Mouse (Mus musculus) spleen, postnatal 10 days (tissue): Measurements from ENCODE around the gene Scrt2.
A peak's percentile ranks its signal among the peaks of the same experiment; 100 is the strongest.

Source experiments
- DNase-seq, 2 experiments: peaks; one replicate each; pipeline ENCODE4 v3.0.0; 2021 to 2022; ENCODE audit warnings: low spot score in 2 of 2

Scrt2 gene

DNA sequence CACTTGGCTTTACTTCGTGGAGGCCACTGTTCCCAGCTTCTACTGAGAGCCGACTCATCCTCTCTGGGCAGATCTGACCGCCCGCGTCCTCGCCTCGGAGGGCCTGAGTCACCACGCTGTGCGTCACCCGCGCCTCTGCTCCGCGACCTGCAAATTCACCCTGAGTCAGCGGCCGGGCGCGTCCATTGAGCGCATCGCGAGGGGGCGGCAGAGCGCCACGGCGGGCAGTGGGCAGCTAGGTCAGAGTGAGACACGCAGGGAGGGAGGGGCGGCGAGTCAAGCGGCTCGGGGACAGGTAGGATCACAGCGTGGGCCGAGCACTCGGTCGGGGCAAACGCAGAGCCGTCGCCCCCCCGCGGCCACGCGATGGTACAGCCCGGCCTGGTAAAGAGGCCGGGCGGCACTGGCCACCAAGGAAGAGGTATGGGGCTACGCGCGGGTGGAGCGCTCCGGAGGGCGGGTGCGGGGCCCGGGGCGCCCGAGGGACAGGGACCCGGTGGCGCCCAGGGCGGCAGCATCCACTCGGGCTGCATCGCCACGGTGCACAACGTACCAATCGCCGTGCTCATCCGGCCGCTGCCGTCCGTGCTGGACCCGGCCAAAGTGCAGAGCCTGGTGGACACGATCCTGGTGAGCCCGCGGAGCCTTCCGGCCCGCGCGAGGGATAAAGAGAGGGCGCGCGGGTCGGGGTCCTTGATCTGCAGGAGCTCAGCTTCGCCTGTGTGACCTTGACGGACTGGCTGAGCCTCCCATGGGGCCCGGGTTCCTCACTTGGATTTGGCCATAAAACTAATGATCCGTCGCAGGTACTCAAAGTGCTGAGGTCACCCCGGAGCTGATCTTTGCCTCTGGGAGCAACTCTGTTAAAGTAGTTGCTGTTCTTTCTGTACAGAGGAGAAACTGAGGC lies 24.2 kb downstream of the Scrt2 start, which contains the start of gene Srxn1:
TSS of gene Srxn1 (plus strand) at position 199 of the 907 bp plus-strand sequence.
- DNase-seq: peak; percentile 89

DNA sequence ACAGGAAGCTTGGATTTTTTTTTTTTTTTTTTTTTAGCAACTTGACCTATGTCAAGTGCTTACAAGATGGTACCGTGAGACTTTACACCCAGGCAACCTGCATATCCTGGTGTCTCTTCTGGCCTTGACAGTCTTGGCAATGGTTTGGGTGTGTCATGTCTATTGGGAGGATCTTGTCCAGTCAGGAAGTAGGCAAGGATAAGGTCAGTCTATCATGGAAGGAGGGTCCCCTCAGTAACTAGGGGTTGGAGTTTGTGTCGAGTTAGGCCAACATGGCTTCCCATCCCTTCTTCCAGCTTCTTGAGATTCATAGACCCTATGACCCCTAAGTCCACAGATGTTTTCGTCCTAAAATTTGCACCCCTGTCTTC lies 24.9 kb downstream of the Scrt2 start:
- no peak for DNase-seq

DNA sequence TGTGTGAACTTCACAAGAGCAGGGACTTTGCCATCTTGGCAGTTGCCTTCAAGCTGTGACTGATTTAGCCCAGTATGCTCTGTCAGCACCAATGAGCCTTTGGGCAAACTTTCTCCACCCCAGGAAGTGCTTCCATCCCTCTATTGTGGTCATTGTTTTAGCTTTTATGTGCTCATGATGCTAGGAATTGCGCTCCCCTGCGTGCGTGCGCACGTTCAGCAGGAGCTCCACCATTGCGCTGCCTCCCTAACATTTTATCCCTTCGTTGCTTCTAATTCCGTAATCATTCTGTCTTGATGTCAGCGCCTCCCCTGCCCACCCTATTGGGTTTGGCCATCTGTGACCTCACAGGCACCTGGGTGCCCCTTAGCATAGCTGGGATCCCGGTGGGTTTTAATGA lies 25.3 kb downstream of the Scrt2 start:
- DNase-seq: no peak

DNA sequence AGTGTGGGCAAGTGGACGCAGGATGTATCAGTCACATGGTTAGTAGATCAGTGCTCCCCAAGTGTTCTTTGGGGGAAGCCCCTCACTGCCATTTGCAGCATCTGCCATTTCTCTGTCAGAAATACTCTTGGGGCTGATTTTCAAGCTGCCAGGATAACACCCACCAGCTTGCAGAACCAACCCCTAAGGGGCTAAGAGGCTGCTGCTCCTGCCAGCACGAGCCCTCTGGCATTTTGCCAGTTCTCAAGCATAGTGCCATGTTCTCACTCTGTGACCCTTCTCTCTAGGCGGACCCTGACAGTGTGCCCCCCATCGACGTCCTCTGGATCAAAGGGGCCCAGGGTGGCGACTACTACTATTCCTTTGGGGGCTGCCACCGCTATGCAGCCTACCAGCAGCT lies 27.4 kb downstream of the Scrt2 start:
- no peak for DNase-seq

DNA sequence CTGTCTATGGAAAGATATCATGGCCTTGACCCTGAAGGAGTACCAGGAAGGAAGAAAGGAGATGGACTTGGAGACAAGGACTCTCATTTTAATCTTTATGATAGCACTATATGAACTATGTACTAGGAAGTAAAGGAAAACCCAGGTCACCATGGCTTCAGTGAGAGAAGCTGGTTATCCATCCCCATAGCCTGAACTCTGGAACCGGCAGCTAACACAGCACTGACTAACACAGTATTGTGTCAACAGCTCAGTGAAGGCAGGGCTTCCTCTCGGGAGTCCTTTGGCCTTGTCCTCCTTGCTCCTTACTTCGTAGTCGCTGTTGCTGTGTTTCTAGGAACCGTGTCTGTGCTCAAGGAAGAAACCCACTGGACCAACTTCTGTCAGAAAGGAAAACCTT lies 28.1 kb downstream of the Scrt2 start:
- no peak for DNase-seq

DNA sequence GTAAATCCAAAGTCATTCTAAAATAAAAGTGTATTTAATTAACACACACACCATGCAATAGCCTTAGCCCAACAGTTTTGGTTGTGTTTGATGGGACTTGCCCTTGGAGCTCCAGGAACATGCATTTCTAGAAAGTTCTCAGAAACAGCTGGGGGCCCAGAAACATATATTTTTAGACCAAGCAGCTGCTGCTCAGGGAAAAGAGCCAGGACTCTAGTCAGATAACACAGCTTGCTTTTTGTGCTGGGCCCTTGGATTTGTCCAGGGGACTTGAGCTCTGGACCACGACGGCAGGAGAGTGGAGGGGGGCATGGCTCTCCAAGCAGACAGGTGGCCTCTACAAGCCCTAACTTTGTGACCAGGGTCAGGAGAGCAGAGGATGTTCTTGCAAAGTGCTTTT lies 30.0 kb downstream of the Scrt2 start:
- DNase-seq: no peak

DNA sequence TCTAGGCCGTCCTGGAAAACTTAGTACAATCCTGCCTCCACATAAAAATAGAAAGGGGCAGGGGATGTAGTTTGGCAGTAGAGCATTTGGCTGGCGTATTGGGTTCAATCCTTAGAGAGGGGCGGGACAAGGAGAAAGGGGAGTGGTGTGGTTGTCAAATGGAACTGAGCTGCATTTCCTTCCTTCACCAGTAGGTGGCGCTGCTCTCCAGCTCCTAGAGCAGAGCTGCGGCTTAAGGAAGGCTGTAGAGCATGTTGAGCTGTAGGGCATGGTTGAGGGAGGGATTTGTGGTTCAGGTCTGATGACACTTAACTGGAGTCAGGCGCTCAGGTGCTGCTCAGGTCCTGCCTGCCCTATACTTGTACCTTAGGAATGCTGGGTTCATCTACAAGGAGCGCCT lies 30.6 kb downstream of the Scrt2 start:
- peak; percentile 91 to 92 for DNase-seq

DNA sequence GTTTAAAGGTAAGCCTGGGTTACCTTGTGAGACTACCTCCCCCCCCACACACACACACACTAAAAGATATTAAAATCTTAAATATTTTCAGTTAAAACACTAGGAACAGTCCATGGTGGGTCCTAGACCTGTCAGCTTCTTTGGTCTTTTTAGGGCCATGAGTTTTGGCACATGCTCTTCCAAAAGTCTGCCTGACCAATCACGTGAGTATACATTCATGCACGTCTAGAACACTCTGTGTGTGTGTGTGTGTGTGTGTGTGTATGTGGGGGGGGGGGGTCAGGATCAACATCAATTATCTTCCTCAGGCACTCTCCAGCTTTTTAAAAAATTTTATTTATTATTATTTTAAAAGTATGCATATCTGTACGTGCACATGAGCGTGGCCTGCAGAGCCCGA lies 31.2 kb downstream of the Scrt2 start:
- no peak for DNase-seq

DNA sequence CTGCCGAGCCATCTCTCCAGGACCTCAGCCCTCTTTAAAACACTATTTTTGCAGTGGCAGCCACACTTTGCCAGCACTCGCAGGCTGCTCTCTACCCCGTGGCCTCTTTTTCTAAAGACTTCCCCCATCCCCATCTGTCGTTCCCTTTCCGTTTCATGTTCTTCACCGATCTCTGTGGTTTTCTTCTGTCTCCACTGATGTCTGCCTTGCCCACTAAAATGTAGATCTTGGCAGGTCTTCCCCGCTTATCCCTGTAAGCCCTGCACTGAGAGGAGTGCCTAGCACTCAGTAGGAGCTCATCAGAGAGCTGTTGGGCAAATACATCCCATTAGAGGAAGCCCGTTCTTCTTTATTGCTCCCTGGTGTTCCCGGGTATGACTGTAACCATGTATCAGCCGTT lies 31.6 kb downstream of the Scrt2 start:
- no peak for DNase-seq

DNA sequence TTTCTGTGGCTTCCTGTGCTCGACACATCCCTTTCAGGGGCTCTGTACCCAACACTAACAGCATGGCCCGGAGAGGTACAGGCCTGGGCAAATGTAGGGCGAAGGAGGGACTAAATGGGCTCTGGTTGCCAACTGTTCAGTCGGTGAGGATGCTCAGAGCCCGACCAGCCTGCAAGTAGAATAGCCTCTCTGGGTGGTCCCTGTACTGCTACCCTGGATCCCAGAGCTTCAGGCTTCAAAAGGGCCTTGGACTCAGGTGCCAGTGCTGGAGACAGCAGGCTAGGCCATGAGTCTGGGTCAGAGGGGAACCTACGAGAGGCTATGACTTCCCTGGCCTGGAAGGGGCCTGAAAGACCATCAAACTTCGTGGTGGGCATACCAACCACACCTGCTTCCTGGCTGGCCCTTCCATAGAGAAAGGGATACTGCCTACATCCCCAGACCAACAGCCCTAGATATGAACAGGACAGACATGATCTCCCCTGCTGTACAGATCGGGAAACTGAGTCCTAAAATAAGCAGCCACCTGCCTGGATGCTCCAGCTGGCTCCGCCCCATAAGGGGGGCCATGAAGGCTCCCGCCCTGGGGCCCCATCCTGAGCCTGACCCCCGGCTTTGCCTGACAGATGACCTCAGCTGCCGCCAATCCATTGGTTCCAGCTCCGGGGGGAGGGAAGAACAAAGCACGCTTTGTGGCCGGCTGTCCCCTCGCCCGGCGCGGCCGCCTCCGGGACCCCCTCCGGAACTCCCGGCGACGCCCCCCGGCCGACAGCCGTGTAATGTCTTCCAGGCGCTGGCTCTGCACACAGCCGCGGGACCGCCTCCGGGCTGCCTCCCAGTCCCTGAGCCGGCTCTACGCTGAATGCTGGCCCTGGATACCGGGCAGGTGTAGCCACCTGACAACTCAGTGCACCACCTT lies 33.0 kb downstream of the Scrt2 start:
- no peak for DNase-seq

DNA sequence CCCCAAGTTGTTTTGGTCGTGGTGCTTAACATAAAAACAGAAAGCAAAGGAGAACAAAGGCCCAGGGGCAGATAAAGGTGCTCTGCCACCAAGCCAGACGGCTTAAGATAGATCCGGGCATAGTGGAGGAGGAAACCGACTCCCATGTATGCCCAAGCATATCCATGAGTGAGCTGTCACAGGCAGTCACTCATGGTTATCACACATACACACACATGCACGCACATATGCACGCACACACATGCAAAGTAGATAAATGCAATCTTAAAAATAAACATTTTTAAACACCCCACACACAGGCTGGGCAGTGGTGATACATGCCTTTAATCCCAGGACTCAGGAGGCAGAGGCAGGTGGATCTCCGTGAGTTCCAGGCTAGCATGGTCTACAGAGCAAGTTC lies 36.4 kb downstream of the Scrt2 start:
- no peak for DNase-seq

DNA sequence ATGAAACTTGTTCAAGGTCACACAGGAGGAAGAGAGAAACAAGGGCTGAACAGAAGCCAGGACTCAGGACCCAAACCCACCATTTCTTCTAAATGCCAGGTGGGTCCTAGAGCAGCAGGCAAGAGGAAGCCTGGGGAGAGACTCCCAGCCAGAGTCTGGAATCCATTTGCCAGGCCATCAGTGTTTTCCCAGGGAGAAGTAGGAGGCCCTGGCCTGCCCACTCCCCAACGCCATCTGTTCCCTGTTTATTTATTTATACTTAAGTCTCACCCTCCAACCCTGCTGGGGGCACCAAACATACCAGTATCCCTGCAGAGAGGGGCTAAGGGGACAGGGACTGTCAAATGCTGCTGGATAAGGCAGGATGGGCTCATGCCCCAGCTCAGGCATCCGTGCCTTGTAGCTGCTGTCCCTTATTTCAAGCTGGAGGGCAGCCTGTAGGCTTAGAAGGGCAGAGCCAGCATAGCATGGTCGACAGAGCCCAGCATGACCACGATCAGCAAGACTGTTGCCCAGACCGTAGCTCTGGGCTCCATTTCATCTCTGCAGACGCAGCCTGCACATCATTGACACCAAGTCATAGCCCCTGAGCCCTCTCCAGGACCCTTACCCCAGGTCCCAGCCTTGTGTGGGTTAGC lies 38.0 kb downstream of the Scrt2 start:
- DNase-seq: no peak

DNA sequence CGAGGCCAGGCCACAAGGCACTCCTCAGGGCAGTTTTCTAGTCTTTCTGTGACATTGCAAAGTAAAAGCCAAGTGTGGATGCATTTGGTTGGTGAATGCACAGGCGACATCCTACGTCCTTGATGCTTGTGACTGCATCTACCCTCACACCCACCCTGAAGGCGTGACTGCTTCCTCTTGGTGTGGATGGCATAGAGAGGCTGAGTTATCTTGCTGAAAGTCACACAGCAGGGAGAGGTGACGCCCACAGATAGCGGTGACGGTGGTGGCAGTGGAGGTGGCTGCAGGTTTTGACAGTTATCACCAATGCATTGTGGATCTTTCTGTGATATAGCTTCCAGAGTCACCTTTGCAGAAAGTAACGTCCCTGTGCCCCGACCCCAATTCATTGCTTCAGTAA lies 41.6 kb downstream of the Scrt2 start:
- DNase-seq: peak in 1 of 2 experiments; percentile 55

DNA sequence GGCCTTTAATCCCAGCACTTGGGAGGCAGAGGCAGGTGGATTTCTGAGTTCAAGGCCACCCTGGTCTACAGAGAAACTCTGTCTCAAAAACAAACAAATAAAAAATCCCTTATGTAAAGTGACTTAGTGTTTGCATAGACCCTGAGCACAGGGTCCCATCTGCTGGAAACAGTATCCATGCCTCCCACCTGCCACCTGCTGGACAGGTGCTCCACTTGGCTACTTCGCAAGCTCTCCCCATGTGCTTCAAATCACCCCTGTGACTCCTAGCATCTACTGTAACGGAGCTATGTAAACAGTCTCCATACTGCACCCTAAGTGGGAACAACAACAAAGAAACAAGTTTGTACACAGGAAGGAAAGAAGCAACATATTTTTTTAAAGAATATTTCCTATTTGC lies 47.3 kb downstream of the Scrt2 start:
- DNase-seq: no peak

DNA sequence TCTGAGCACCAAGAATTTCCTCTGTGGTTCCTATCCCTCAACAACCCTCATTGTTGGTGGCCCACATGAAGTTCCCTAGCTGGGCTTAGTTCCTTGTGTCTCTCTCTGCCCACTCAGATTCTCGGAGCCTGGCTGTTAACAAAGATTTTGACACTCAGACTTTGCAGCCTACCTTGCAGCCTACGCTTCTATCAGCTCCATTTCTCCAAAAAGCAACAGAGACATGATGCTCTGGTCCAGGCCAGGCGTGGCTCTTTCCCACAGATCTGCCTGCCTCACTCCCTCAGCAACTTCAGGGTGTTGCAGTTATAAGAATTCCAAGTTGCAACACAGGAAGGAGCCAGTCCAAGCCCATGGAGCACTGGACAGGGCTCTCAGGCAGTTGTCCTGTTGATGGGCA lies 48.4 kb downstream of the Scrt2 start:
- DNase-seq: no peak

DNA sequence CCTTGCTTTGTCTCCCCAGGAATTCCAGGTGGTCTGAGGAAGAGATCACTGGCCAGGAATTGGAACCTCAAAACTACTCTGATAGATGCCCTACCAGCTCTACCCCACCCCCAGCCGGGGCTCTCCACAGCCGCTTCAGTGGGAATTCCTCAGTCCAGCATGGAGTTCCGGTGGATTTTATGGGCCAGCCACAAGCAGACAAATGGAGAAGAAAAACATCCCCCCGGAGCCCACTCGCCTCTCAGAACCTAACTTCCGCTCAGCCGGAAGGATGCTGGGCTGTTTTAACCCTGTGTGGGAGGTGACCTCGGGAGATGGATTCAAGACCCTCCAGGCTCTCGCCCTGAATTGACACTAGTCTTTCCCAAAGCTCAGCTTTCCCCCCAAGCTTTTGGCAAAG lies 50.7 kb downstream of the Scrt2 start:
- DNase-seq: no peak

DNA sequence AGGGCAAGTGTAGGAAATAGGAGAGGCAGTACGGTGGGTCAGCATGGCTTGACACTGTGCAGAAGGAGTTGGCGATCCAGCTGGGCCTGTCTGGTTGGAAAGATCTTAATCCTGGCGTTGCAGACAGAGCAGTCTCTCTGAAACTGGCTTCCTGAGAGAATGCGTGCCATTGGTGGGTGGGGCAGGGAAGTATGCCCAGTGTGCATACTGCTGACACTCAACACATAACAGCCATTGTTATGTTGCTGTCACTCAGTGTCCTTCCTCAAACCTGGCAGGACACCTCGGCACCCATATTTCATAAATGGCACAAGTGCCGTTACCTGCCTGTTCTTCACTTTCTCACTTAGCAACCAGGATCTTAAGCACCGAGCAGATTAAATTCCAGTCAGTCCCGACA lies 51.4 kb downstream of the Scrt2 start:
- DNase-seq: no peak

DNA sequence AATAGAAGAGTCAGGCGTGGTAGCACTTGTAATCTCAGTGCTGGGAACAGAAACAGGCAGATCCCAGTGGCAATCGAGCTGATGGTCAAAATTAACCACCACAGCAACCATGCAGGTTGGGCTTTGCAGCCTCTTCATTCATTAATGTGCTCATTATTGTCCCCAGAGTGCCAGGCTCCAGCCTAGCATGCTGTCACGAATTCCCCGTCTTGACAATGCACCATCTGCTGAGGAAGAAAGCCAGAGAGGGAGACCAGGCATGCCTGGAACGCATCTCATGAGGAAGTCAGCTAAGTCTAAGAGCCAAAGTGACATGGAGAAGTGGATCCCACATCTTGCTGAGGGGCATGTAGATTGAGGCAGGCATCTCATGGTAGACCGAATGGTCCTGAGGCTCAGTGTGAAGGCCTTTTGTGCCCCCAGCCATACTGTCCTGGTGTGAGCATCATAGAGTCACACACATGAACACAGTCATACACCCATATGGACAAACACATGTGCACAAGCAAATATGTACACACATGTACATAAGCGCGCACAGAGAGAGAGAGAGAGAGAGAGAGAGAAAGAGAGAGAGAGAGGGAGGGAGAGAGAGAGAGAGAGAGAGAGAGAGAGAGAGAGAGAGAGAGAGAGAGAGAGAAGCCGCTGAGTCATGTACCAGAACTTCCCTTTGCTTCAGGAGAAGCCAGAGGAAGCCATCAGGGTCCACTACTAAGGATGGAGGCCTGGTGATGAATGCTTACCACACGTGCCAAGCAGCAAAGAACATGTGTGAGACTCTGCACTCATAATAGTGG lies 58.1 kb downstream of the Scrt2 start:
- DNase-seq: no peak

DNA sequence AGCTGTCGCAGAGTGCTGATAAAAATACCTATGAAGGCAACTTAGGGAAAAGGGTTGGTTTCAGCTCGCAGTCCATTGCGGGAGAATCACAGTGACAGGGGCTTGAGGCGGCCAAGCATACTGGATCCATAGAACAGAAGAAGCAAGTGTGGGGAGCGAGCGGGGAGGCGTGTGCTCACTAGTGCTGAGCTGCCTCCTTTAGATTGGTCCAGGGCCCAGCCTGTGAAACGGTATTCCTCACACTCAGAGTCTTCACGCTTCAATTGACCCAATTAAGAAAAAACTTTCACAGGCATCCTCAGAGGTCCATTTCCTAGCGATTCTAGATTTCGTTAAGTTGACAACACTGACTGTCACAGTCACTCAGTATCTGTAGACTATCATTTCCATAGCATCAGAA lies 59.6 kb downstream of the Scrt2 start:
- no peak for DNase-seq

DNA sequence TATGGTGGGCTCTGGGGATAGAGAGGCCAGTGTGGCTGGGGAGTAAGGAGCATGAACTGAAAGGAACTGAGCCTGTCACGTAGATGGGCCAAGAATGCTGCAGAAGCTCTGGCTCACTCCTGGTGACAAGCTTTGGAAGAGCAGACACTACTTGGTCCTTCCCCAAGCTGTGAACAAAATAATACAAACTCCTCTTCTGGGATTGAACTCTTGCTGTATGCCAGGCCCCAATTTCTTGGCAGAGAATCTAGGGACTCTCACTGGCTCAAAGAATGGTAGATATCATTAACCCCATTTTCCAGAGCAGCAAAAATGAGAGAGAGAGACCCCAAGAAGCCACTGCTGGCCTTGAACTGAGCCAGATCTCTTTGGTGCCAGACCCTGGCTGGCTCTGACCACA lies 60.2 kb downstream of the Scrt2 start:
- no peak for DNase-seq

DNA sequence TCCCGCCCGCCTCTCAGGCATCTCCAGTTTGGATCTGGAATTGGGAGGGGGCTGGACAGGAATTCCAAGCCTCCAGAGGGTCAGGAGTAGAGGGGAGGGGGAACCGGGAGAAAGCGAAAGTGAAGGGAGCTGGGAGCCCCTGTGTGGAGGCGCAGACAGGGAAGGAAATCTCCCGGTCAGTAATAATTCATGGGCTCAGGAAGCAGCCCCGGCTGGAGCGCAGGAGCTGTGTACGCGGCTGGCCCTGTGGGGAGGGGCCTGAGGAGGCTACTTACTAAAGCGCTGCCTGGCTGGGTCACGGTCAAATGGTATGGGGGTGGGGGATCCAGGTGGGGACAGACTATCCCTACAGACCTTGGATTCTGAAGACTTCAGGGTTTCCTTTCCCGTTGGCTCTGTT lies 60.7 kb downstream of the Scrt2 start:
- no peak for DNase-seq

DNA sequence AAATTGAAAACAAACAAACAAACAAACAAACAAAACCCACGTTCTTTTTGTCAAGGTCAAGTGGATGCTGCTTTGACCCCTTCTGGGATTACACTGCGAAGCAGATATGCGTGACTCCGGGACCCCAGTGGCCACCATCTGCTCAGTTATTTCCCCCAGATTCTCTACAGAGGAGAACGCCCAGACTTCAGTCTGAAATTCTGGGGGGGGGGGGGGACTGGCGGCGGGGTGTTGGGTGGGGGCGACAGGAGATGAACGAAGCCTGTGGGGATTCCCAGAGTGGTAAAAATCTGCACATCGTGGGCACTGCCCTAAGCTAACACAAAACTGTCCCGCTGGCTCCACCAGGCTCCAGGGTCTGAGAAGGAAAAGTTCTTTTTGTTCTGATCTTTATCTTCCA lies 61.2 kb downstream of the Scrt2 start:
- DNase-seq: no peak
